Mouse (Mus musculus) ovary, adult 18-20 months (tissue): Measurements from ENCODE around the gene Slc2a9.
"Not testable (repeated sequence)": the region's sequence is repeated elsewhere in the genome, so short reads cannot be mapped to it uniquely, and the experiment has no call there.

Experiments
- DNase-seq: peaks from one replicate; pipeline ENCODE4 v3.0.0; 2022; ENCODE audit warnings: low spot score, mixed read lengths

The Slc2a9 gene

DNA sequence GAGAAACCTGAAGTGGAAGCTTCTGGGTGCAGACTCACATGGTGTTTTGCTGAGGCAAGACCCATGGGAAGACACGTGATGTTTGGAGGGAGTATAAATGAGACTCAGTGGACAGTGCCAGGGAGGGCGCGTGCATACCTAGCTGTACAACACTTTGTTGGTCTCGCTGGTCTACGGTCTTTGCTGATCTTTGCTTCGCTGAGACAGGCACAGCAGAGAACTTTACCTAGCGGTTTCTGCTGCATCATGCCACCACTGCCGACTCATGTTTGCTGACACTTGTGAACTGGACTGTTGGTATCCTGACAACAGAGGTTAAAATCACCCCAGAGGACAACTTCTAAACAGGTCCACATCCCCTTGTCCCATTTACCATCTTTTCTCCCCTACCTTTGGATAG is 2.9 kb downstream of the Slc2a9 start:
- no peak for DNase-seq

DNA sequence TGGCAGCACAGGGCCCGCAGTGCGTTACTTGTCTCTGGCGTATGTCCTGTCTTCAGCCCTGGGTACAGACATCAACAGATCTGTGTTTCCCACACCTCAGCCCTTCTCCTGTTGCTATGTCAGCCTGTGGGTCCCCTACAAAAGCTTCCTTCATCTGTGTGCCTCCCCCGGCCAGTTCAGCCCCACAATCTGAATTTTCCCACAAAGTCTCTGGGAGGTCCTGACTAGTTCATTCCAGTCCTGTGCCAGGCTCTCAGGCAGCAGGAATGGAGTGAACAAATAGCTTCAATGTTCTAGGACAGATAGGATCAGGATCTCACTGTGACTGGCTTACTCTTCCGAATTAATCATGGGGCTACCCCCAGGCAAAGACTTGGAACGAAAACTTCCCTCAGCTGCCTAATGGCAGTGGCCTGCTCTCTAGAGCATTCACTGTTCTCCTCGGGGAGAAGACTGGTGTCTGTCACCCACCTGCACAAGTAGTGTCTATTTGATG is 3.6 kb downstream of the Slc2a9 start:
- no peak for DNase-seq

DNA sequence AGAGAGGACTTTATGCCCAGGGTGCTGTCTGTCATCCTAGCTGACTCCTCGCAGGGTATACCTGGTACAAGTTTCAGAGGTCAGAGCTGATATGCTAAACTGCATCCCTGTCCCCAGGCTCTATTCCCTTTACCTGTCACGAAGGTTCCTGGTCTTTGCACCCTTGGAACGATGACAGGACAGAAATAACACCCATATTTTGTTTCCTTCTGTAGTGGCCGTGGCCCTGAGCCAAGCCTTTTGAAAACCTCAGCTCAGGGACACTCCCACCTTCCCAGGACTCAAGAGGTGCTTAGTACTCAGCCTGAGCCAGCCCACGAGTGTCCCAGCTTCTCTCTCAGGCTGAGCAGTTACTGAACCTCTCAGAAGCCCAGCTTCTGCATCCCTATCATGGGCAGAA is 4.5 kb downstream of the Slc2a9 start:
- DNase-seq: no peak

DNA sequence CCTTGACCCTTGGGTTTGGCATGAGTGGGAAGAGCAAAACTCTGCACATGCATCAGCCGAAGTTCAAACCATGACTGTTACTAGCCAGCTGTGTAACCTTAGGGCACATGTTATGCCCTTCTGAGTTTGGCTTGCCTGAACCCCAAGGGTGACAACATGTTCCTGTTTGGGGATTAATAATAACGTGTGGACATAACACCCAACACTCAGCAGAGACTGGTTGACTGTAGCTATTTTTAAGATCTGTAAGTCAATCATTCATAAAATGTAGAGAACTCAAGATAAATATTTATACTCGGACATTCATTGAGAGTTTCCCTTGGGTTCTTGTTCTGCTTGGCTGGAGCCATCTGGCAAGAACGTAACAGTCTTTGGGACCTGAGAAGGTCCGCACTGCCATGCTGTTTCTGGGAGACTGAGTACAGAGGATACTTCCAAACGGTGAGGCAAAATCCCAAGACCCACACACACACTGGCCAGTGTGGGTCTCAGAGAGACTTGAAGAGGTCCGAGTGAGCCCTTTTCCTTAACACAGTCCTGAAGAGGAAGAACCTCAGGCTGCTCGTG is 6.4 kb downstream of the Slc2a9 start:
- DNase-seq: no peak

DNA sequence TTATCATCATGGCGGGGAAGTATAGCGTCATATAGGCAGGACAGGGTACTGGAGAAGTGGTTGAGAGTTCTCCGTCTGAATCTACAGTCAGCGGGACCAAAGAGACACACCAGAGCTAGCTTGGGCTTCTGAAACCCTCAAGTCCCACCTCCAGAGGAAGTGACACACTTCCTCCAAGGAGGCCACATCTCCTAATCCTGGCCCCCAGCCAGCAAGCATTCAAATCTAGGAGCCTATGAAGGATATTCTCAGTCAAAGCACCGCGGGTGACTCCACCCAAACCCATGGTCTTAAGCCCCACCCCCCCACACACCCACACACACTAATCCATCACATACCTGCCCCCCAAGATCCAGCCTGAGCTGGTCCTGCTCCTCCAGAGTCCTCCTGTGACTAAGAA is 9.1 kb downstream of the Slc2a9 start:
- no peak for DNase-seq

DNA sequence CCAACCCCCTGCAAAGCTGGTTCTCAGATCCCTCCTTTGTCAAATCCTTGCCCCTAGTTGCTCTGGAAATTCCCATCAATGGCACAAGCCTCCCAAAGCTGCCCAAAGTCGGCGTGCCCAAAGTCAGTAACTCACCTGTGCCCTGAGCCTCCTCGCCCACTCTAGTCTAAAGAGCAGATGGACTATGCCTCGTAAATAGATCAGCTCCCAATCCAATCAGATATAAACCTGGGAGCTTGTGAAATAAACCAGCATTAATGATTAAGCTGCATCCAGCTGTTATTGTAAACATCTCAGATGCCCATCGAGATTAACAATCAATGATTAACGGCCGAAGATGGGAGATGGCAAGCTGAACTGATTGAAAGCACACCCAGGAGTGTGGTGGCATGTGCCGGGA is 11.2 kb downstream of the Slc2a9 start:
- DNase-seq: no peak

DNA sequence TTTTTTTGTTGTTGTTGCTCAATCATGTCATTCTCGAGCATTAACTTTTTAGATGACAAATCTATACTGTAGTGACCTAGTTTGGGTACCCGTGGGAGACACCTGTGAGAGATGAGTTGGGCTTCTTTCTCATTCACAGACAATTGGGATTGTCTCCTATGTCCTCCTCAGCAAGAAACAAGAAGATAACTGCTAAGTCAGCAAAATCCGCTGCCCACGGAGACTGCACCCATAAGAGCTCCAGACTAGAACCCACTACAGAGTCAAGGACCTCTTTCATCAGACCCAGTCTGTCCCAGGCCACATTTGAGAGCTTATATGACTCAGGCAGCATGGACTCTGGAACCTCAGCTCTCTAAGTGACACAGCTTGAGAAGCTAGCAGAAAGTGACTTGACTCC is 13.2 kb downstream of the Slc2a9 start:
- DNase-seq: no peak

DNA sequence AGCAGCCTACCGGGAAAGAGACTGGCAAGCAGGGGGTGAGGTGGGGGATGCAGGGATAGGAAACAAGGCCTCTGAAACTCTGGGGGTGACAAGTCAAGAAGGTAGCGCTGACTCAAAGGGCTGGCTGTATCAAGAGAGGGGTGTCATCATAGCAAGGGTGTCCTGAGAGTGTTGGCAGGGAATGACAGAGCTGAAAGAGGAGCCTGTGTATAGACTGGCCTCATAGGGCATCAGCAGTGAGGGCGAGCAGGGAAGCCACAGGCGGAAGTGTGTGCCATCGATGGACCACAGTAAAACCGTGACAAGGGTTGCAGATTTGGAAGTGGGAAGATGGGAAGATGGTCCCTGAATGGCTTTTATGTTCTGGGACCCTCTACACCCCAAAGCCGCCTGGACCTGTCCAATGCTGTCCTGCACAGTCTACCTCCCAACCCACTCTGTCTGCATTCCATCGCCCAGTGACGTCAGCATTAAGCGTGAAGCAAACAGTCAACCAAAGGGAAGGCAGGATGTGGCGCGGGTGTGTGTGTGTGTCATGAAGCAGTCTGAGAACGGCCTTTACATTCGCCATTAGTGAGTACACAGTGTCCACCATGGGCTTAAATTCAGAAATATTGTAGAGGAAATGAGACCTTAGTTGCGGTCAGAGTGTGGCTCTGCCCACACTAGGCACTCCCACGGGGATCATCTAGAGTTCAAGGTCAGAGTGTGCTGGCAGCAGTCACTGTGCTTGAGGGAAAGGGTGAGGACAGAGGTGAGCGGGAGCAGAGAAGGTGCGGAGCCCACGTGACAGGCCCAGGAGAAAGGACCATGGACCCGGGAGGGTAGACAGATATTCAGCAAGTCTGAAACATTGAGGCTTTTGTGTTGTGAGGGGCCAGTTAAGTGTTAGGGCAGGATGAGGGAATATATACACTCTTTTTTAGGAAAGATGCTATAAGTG is 14.0 kb downstream of the Slc2a9 start:
- no peak for DNase-seq

DNA sequence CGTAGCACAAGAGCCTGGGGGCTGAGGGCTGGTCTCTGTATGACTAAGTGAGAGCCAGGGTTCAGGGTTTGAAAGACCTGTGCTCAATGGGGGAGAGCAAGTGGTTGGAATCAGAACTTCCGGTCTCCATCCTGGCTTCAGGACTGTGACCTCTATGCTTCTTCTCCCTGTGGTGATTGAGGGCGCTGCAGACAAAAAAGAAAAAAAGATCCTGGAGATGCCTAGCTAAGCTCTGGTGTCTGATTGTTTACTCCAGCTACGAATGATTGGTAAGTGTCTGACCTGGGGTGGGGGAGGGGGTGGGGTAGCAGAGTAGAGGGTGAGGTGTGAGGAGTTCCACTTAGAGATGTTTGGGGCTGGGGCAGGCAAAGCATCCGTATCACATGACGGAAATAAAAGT is 14.9 kb downstream of the Slc2a9 start:
- DNase-seq: no peak

DNA sequence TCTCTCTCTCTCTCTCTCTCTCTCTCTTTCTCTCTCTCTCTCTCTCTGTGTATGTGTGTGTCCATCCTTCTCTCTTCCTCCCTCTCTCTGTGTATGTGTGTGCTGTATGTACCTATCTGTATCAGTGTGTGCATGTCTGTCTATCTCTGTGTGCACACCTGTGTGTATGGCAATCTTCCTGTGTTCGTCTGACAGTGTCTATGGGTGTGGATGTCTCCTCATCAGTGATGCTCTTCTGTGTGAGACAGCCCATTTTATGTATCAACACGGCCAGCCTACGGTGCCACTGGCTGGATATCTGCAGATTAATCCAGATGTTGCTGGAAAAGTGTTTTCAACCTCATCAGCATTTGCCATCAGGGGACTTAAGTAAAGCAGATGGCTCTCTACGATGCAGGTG is 15.7 kb downstream of the Slc2a9 start:
- no peak for DNase-seq

DNA sequence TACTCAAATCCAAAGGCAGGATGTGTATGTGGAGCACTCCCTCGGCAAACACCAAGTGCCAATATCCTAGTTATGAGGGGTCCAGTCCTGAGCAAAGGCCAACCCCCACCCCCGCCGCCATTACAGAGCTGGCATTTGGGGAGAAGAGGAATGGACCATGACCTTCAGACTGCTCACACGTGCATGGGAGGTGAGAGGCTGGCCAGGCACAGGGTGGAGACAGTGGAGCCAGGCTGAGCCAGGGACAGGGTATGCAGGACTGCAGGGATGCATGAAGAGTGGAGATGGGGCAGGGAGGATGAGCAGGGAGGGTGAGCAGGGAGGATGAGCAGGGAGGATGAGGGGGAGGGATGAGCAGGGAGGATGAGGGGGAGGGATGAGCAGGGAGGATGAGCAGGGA is 17.0 kb downstream of the Slc2a9 start:
- no peak for DNase-seq

DNA sequence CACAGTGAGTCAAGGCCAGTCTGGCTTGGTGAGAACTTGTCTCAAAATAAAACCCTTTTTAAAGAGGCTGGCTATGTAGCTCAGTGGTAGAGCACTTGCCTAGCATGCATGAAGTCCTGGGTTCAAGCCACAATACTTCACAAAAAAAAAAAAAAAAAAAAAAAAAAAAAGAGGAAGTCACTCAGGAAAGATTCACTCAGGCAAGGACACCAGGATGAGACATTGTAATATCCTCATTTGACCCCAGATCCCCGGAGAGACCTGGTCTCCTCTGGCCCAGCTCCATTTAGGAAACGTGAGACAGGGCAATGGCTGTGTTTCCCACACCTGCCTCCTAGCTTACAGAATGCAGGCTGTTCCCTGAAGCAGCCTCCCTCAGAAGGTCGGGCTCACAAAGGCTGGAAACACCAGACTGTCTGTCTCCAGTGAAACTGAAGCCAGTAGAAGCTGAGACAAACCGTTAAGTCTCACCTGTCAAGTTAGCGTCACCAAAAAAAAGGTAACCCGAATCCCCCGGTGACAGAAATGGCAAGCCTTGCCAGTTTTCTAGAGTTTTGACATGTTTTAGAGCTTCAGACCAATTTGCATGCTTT is 19.3 kb downstream of the Slc2a9 start:
- no peak for DNase-seq

DNA sequence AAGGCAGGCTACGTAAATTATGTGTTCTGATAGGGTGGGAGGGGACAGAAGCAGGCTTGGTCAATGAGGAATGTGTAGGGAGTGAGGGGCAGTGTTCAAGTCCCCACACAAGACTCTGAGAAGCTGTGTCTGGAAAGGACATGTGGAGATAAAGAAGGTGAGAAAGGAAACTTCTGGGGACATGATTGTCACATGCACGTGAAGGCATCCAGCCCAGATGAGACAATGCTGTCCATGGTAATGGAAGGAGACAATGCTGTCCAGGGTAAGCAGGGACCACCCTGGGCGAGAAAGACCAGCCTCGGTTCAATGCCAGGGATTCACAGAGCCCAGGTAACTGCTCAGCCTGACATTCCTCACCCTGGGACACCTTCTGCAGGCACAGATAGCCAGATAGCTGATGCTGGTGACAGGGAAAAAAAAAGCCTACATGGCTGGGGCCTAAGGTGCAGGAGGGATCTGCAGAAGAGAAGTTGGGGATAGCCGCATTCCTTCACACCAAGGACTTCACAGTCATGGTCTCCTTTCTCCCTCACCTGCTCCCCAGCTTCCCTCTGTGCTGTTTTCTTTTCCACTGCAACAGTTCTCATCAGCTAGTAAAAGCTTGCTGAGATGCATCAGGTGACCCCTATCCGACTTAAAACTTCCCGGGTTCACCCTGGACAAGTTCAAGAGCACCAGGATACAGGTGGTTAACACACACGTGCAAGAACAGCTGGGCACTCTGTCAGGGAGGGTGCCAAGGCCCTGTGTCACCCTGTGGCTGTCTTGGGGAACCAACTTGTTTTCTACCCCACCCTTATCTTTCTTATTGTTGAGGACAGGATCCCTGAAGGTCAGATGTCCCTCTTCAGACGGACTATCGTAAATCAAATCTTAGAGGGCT is 21.9 kb downstream of the Slc2a9 start:
- no peak for DNase-seq

DNA sequence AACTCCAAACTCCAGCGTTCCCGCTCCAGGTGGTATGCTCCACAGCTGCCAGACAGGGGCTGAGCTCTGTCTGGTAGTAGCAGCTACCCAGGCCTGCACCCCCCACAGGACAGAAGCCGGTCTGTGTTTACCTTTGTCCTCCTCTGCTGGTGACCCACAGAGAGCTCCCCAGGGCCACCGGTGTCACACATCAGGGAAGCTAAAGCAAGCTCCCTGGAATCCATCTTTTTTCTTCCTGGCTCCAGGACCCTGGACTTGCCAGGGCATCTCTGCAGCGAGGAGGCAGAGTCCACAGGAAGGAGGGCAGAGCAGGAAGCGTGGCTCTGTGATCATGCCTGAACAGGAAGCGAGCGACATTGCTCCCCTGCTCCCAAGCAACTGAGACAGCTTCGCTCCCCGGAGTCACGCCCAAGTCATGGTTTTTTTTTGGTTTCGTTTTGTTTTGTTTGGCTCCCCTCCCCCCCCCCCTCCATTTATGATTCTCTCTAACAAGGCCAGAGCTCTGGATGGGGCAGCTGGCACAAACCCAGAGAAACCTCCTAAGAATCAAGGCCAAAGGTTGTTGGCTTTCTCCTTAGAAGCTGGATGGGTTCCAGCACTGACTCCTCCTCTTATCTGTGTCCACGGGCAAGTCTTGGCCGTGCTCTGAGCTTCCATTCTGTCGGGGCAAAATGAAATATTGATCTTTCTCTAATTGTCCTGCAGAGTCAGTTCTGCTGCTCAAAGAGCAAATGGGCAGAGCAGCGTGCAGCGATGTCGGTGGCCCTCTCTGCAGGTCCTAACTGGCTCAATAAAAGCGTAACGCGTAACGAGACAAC is 22.8 kb downstream of the Slc2a9 start:
- DNase-seq: peak; percentile 77

DNA sequence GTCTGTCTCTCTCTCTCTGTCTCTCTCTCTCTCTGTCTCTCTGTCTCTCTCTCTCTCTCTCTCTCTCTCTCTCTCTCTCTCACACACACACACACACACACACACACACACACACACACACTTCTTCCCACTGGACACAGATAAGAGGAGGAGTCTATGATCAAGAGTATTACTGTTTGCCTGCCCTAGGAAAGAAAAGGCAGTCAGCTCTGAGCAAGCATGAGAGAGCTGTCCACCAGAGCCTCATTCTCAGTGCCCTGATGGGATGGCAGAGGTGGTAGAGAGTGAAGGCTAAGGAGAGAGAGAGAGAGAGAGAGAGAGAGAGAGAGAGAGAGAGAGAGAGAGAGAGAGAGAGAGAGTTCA is 23.4 kb downstream of the Slc2a9 start:
- DNase-seq: not testable (repeated sequence)

DNA sequence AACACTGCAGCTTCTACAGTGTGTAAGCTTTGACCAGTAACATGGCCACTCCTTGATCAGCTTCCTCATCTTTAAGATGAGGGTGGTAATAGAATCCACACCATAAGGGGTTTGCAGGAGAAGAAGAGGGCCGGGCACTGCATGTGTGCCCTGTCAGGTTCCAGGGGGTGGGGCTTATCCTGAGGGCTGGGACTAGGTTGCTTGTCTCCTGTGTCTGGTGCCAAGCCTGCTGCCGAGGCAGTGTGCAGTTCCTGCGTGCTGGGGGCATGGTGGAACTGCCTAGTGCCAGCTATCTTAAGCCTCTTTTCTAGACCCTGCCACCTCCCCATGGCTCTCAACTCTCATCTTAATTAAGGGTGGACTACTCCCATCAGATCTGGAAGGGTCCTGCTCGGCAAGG is 23.9 kb downstream of the Slc2a9 start:
- no peak for DNase-seq

DNA sequence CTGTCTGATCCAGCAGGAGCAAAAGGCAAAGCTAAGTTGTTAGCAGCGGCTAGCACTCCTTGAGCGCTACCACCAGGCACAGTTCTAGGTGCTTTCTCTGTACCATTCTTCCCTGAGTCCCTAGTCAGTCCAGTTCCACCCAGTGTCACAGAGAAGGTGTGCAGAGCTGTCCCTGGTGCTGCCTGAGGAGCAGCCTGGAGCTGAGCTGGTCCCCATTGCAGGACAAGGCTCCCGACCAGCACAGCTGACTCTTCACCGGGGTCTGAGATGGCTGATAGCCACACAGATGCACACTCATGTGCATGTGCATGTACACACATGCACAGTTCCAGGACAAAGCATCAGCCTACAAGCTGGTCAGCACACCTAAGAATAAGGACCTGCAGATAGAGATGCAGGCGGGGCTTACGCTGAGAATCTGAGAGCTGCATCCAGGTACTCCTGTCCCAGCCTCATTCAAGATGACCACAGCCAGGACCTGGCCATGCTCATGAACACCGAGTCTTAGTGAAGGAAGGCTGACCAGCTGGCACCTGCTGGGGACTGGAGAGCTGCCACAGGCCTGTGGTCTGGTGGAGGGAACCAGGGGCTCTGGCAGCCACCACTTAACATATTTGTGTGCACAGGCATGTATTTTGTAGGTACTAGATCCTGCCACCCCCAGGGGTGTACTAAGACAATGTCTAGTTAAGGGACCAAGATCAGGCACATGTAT is 25.1 kb downstream of the Slc2a9 start:
- DNase-seq: no peak

DNA sequence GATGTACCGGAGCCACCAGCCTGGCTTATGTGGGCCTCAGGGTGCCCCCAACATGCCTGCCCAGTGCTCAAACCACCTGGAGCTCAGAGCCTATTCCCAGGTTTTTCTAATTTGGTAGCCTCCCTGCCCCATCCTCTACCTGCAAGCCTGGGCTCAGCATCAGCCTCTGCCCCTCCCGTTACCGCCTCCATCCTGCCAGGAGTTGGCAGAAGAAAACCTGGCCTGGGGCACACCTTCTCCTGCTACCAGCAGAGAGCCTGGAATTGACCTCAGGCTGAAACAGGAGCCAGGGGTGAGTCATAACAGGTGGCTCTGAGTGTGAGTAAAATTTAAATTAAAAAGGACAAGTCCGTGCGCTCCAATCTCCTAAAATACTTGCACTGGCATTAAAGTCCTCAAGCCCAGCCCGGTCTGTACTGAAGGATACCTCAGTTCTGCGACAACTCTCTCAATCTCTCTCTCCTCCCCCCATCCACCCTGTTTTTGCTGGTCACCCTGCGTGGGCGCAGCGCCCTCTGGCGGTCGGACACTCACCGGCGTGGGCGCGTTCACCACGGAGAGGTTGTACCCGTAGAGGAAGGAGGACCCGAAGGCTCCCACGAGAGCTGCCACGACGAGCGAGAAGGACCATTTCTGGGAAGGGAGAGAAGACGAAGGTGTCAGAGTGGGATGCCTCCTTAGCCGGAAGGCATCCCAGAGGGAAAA is 25.9 kb downstream of the Slc2a9 start:
- no peak for DNase-seq

DNA sequence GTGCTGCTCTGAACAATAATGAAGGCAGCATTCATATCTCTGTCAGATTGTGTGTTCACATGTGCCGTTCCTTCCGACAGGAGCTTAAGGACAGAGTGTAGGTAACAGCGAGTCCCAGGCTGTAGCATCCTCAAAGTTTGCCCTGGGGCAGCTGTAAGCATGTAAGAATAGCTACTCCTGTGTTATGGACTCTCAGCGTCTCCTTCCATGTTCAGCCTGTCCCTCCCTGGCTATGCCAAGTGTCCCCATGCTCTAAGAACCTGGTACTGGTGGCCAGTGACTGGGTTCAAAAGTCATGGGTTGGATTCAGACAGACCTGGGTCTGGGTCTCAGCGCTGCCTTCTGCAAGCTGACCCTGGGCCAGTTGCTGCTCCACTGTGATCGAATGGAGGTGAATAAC is 32.1 kb downstream of the Slc2a9 start:
- no peak for DNase-seq
